Mouse (Mus musculus) testis, adult 2 months (tissue): ENCODE results near the gene Pde4a. TPM values are rescaled to one million over a fixed set of nuclear protein-coding genes. Genes with fewer than 3 reads are reported as not detected.

Experiments used
- H3K27ac ChIP-seq: fragments of 200-500 bp; 2 replicates; pipeline ENCODE4 v1.5.1; 2012; ENCODE audit warnings: low read depth, low read length; ENCODE audit not compliant: control insufficient read depth, insufficient read depth
- H3K27me3 ChIP-seq: fragments of 200-500 bp; 2 replicates; pipeline ENCODE4 v1.6.1; 2012; ENCODE audit warnings: mild to moderate bottlenecking, low read length, moderate library complexity; ENCODE audit not compliant: control insufficient read depth, insufficient read depth
- H3K36me3 ChIP-seq: fragments of 200-500 bp; 2 replicates; pipeline ENCODE4 v1.6.1; 2012; ENCODE audit warnings: mild to moderate bottlenecking, low read length; ENCODE audit not compliant: control insufficient read depth, insufficient read depth
- H3K4me1 ChIP-seq: fragments of 200-500 bp; 2 replicates; pipeline ENCODE4 v1.6.1; 2012; ENCODE audit warnings: low read length; ENCODE audit not compliant: control insufficient read depth, insufficient read depth
- H3K4me3 ChIP-seq: fragments of 200-500 bp; 2 replicates; pipeline ENCODE4 v1.5.1; 2012; ENCODE audit warnings: low read depth, mild to moderate bottlenecking, low read length, moderate library complexity, mixed read lengths; ENCODE audit not compliant: control insufficient read depth
- CTCF ChIP-seq: fragments of 200-500 bp; IDR thresholded peaks from 2 replicates; pipeline ENCODE4 v1.5.1; 2012; ENCODE audit warnings: low read depth, mild to moderate bottlenecking, inconsistent platforms, low read length, moderate library complexity; ENCODE audit not compliant: control insufficient read depth, insufficient read depth, insufficient replicate concordance
- POLR2A ChIP-seq: fragments of 200-500 bp; IDR thresholded peaks from 2 replicates; pipeline ENCODE4 v1.6.1; 2012; ENCODE audit warnings: low read depth, mild to moderate bottlenecking, inconsistent platforms, low read length, moderate library complexity; ENCODE audit not compliant: control insufficient read depth
- polyA plus RNA-seq: library from polyadenylated mRNA; depleted of rRNA; stranded (reverse); fragments of >200 nt; gene quantifications from 2 replicates; pipeline ENCODE4 v1.2.3, GENCODE M21; 2012

Pde4a gene
- polyA plus RNA-seq, 1 experiment, result 82.0 TPM

DNA sequence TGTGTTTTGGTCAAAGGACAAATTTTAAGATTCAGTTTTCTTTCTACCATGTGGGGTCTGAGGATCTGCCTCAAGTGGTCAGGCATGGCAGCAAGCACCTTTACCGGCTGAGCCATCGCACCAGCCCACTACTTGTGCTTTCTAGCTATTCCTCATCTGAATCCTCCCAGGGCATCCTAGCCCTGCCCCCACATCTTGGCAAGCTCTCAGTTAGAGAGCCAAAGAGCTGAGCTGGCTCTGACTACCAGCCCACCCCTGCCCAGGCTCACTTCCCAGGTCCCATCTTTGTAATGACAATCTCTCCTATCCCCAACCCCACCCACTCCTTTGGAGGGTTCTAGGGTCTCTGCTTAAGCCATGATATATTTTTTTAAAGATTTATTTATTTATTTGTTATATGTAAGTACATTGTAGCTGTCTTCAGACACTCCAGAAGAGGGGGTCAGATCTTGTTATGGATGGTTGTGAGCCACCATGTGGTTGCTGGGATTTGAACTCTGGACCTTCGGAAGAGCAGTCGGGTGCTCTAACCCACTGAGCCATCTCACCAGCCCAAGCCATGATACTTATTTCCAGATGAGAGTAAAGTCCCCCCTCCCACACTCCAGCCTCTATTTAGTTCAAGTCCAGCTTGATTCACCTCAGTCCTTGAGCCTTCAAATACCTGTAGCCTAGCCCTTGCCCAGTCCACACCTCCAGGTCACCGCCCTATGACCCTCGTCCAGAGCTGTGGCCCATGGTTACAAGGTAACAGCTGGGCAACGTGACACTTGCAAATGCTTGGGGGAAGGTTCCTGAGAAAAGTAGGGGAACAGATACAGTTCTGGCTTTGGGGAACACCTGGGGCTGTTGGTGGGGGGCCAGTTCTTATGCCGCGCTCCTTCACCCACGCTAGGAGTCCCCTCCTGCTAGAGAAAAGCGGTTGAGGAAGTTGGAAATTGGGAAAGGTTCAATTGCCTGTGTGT is 2.1 kb upstream of the Pde4a start:
- no peaks in the 10 kb centered on the region for H3K27me3 ChIP-seq
- H3K4me3 ChIP-seq, result peak overlapping the region; percentile 47
- H3K36me3 ChIP-seq, result no peaks in the 10 kb centered on the region
- peaks cover 30% of the 10 kb centered on the region for H3K4me1 ChIP-seq
- no peak for TF ChIP-seq CTCF
- TF ChIP-seq POLR2A, result no peak
- no peak overlapping the region for H3K27ac ChIP-seq

DNA sequence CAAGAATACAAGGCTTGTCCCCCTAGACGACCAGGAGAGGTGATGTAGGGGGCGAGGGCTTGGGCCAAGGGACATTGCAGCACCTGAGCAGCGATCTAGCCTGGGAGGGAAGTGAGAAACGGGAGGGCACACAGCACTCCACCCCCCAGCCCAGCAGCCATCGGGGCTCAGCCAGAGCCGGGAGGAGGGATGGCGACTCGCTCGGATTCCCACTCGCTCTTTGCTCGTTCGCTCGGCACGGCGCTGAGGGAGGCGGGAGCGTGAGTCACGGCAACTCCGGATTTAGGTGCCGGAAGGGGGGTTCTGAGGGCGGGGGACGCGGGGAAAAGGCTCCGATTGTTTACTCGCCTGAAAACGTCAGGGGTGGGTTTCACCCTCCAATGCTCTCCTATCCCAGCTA is 1.4 kb upstream of the Pde4a start:
- no peak for TF ChIP-seq POLR2A
- no peak for TF ChIP-seq CTCF
- H3K27ac ChIP-seq, result no peak overlapping the region
- peak overlapping the region; percentile 47 for H3K4me3 ChIP-seq
- H3K27me3 ChIP-seq, result no peaks in the 10 kb centered on the region
- no peaks in the 10 kb centered on the region for H3K36me3 ChIP-seq
- peaks cover 34% of the 10 kb centered on the region for H3K4me1 ChIP-seq

DNA sequence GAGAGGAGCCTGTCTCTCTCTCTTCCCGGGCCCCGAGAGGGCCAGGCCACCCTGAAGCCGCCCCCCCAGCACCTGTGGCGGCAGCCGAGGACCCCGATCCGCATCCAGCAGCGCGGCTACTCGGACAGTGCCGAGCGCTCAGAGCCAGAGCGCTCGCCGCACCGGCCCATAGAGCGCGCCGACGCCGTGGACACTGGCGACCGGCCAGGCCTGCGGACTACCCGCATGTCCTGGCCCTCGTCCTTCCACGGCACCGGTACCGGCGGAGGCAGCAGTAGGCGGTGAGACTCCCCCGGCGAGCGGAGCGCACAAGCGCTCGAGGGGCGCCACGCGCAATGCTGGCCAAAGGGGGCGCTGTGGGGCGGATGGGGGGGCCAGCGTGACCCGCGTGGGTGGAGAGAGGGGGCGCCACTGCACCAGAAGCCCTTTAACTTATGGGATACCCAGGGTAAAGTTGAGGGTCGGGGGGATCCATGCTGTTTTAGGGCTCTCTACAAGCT is 488 bp downstream of the Pde4a start:
- H3K4me1 ChIP-seq, result peaks cover 32% of the 10 kb centered on the region
- H3K27ac ChIP-seq, result no peak overlapping the region

DNA sequence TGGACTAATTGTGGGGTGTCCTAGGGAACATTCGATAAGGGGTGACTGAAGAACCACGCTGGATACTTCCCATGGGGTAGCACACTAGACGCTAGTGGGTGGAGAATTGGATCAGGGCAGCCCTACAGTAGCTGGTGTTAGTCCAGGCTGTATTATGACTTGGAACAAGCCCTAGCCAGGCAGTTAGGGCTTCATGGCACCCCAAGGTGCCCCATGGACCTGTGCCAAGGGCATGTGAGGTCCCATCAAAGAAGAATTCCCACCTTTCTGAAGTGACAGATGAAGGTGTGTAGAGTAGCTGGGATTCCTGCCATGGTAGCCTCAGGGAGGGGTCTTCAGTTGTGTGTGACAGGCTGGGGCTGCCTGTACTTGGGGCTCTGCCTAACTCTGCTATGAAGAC is 1.0 kb downstream of the Pde4a start:
- Histone ChIP-seq H3K27me3 (no peaks in the 10 kb centered on the region), H3K4me3 (peak overlapping the region; percentile 81), H3K4me1 (peaks cover 29% of the 10 kb centered on the region), H3K36me3 (no peaks in the 10 kb centered on the region), H3K27ac (no peak overlapping the region)
- TF ChIP-seq CTCF (no peak), POLR2A (0 out of 2 replicates have a peak, but pooled peaks have one; percentile 22)

More for the DNA sequence above, 488 bp downstream of the Pde4a start:
- Histone ChIP-seq H3K36me3 (no peaks in the 10 kb centered on the region), H3K27me3 (no peaks in the 10 kb centered on the region), H3K4me3 (peak overlapping the region; percentile 81)
- TF ChIP-seq CTCF, result peak; percentile 18; the same call in 1 of the 2 replicates
- TF ChIP-seq POLR2A, result no peak

DNA sequence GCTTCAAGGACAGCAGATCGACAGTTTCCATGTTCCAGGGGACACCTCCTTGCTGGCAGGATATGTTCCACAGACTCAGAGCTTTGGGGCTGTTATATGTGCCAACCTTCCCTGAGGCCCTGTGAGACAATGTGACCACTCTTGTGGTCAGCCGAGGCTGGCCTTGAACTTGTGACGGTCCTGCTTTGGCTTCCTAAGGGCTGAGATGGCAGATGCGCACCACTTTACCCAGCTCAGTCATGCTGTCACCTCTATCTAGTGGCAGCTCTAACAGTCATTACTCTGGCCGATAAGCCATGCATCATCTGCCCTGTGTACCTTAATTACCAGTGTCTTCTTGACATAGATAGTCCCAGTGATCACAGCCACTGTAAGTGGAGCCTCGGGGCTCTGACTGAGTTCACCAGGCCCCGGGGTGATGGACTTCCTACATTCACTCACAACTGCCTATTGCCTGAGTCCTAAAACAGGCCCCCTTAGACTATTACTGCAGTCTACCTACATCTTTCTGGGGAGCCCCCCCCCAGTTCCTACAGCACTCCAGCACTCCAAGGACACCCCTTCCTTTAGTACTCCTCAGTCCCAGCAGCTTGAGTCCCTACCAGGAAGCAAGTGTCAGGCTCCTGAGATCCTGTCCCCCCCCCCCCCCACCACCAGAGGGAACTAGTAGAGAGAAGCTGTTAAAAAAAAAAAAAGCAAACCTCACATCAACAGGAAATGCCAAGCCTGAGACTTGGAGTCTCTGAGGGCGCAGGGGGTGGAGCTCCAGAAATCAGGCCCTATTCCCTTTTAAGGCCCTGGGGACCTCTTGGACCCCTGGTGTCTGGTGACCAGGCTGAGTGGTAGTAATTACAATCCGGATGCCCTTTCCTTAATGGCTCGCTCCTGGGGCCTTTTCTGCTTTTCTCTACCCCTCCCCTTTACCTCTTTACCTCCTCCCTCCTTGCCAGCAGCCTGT is 1.9 kb downstream of the Pde4a start:
- Histone ChIP-seq H3K36me3 (no peaks in the 10 kb centered on the region), H3K4me3 (peak overlapping the region; percentile 81), H3K27ac (peak overlapping the region; percentile 79), H3K4me1 (peaks cover 26% of the 10 kb centered on the region), H3K27me3 (no peaks in the 10 kb centered on the region)
- TF ChIP-seq POLR2A (no peak), CTCF (no peak)

DNA sequence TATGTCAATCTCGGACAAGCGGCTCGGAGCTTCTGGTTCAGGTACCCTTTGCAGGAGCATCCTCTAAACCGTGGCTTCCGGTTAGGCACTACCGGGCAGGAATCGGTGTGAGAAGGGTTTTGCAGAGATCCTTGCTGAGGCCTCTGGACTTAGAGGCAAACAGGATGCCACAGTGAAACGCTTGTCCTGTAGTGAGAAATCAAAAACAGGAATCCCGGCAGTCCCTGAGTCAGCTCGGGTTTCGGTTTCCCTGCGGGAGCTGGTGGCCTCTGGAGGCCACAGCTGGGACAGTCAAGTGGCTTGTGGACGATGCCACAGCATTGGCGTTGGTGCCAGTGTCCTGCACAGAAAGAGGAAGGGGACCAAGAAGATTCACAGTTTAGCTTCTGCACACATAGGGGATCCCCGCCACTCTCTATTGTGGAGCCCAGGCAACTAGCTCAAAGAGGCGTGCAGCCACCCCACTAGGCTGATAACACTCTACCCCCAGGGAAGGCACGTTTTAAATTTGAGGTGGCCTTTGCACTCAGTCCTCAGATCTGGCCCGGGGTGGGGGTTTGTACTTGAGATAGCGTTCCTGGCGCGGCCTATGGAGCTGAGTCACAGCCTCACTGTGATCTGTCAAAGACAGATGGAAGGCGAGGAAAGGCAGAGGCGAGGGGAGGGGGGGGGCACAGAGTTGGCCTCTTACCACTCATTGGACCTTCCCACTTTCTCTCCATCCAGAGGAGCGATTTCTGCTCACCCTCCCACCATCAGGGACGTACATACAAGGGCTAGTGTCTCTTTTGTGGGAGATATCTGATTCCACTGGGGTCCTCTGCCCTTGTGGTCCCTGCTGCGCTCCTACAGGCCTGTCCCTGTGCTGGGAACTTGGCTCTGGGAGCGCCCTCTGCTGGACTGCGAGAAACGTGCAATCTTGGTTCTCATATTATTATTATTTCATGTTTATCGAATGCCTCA is 2.9 kb downstream of the Pde4a start:
- peak overlapping the region; percentile 79 for H3K27ac ChIP-seq
- peak overlapping the region; percentile 57 for H3K4me3 ChIP-seq
- no peaks in the 10 kb centered on the region for H3K36me3 ChIP-seq
- no peaks in the 10 kb centered on the region for H3K27me3 ChIP-seq
- peaks cover 26% of the 10 kb centered on the region for H3K4me1 ChIP-seq
- TF ChIP-seq POLR2A (no peak), CTCF (peak; percentile 82)
